Mouse (Mus musculus) cerebellum, adult 8-10 months (tissue): Measurements from ENCODE around the gene Rpl3l.
"Not testable (repeated sequence)": the region's sequence is repeated elsewhere in the genome, so short reads cannot be mapped to it uniquely, and the experiment has no call there.

Experiments
- DNase-seq: peaks from one replicate; pipeline ENCODE4 v3.0.0; 2022

Gene Rpl3l

DNA sequence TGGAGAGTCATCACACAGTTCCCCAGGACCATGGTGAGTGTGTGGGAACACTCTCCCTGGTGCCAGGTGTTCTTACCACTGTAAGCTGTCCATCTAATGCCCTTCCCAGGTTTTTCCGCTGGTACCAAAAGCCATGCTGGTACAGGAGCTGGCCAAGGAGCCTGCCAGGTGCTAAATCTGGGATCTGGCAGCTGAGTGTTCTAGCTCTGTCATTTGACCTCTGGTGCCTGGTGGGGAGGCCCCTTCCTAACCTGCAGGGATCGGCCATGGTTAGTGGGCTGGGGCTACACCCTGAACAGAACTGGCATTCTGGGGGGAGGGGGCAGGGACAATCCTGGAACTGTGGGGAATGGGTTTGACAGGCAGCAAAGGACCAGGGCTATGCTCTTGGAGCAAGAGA, at the start of gene Rpl3l:
Rpl3l (plus strand) TSS at position 203 of the 400 bp plus-strand sequence.
- DNase-seq, result no peak

DNA sequence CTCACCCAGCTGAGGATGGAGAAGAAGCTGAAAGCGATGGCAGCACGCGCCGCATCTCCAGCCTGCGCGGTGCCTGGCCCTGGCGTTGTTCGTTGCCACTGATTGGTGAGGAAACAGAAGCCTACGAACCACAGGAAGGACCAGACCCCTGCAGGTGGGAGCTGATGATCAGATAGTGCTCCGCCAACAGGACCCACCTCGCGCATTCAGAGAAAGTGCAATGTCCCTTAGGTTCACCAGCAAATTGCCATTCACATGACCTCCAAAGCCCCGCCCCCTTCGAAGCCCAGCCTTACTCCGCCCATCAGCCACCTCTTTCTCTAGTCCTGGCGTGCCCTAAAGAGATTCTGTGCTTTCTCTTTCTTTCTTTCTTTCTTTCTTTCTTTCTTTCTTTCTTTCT, 41.1 kb upstream of the Rpl3l start:
- DNase-seq, result no peak

GRCm38 (mm10) chr17:24687146-24687595, 40.4 kb upstream of the Rpl3l start:
- DNase-seq, result no peak

- no peak for DNase-seq
These were observed 40.0 kb upstream of the Rpl3l start for GRCm38 (mm10) chr17:24687599-24687998.

- DNase-seq, result peak; percentile 60
These were observed 38.2 kb upstream of the Rpl3l start, which contains the start of gene Syngr3 for GRCm38 (mm10) chr17:24689251-24690081. TSS of gene Syngr3 (minus strand) at chr17:24689955.

DNA sequence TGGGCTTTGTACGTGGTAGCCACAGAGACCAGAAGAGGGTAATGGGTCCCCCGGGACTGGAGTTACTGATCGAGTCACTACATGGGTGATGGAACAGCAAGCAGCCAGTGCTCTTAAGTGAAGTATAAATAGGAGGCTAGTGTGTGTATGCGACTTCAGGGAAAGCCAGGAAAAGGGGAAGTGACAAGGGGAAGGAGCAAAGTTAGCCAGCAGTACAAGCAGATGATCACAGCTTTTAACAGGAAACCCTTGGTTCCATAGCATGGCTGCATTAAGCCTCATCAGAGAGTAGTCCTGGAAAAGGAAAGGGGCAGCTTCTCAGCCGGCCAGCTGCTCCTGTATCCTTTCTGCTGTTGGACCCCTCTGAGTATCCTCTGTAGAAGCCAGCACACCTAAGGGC, 35.2 kb upstream of the Rpl3l start:
- DNase-seq, result no peak

- no peak for DNase-seq
These were observed 32.2 kb upstream of the Rpl3l start for GRCm38 (mm10) chr17:24695326-24696010.

DNA sequence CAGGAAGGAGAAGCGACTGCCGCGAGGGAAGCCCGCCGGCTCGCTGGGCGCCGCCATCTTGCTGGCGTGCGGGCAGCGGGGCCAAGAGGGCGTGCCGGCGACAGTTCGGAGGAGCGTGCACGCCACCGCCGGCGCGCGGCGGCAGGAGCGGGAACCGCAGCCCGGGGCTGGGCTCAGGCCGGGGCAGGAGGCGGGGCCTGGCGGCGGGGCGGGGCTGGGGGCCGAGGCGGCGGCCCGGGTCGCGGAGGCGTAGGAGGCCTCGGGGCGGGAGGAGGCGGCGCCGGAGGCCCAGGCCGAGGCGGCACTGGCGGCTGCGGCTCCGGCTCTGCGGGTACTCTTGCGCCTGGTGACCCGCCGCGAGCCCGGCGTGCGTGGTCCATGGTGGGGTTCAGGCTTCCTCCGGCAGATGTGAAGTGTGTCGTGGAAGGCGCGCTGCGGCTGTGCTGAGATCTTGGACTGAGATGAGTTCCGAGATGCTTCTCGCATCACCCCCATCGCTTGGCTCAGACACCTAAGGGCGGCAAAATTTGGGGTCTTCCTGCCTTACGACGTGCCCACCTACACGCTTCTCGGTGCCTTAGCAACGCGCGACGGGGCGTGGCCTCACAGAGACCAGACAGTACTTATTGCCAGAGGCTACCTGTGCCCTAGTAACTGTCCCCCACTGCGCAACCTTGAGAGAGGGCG, 31.5 kb upstream of the Rpl3l start, which contains the start of the genes Gfer and Noxo1:
Gfer (minus strand) TSS at position 146 of the 687 bp plus-strand sequence.
Noxo1 (plus strand) TSS at position 224 of the 687 bp plus-strand sequence.
- peak; percentile 77 for DNase-seq

GRCm38 (mm10) chr17:24697985-24698384, 29.6 kb upstream of the Rpl3l start:
- DNase-seq, result no peak

GRCm38 (mm10) chr17:24698715-24699114, 28.9 kb upstream of the Rpl3l start:
- no peak for DNase-seq

DNA sequence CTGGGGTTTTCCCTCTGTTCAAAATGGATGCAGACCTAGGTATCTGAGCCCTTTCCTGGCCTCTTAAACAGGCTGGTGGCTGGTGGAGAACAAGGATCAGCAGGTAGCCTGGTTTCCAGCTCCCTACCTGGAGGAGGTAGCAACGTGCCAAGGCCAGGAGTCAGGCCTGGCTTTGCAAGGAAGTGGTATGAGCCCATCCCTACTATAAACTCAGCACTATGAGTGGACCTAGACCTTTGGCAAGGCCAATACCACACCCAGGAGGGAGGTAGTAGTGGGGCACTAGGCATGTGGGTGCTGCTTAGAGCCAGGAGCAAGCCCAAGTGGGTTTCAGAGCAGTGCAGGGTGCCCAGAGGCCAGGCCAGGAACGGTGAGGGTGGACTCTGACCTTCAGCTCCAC, 28.1 kb upstream of the Rpl3l start:
- DNase-seq, result no peak

DNA sequence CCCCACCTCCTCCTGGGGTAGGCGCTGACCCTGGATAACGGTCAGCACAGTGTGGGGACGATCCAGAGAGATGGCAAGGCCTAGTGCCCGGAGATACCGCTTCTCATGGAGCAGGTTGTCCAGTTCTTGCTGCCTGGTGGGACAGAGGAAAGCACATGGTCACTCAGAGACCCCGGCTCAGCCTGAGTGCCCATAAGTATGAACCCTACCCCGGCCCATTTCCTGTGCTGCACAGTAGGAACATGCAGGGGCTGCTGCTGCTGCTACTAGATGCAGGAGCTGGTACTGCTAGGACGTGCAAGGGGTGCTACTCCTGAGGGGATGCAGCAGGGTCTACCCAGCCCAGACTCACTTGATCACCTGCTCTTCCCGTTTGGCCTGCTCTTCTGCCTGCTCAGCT, 26.4 kb upstream of the Rpl3l start:
- DNase-seq, result no peak

GRCm38 (mm10) chr17:24705821-24706220, 21.8 kb upstream of the Rpl3l start:
- no peak for DNase-seq

DNA sequence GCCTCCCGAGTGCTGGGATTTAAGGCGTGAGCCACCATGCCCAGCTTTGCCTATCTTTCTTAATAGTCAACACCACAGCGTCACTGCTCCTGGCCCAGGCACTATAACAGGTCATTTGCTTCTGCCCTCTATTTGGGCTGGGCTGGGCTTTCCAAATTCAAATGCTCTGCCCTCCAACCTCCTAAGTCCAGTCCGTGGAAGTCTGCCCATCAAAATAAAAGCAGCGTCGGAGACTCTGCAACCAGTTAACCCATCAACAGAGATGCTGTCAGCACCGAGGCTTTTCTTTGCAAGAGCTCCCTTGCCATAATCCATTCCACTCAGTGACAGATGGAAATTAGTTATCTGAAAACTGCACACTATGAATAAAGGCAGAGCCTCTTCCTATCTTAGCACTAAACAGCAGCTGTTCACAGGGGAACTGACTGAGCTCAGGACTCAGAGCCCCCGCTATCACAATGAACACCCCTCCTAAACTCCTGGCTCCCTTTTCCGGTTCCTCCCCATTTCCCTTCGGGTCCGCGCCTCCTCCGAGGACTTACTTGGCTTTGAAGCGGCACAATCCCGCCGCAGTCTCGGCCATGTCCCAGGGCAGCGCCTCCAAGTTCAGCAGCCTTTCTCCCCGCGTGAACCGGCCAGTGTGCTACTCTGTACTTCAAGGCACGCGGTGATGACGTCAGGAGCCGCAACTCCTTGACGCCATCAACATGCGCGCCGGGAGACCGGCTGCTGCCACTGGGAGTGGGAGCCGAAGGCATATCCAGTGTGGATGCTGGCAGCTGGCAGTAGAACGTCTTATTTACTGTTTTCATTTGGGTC, 20.4 kb upstream of the Rpl3l start, which contains the start of gene Tbl3:
Tbl3 (minus strand) TSS at position 679 of the 819 bp plus-strand sequence.
- peak; percentile 91 for DNase-seq

- DNase-seq, result no peak
These were observed 19.7 kb upstream of the Rpl3l start for GRCm38 (mm10) chr17:24707801-24708425.

DNA sequence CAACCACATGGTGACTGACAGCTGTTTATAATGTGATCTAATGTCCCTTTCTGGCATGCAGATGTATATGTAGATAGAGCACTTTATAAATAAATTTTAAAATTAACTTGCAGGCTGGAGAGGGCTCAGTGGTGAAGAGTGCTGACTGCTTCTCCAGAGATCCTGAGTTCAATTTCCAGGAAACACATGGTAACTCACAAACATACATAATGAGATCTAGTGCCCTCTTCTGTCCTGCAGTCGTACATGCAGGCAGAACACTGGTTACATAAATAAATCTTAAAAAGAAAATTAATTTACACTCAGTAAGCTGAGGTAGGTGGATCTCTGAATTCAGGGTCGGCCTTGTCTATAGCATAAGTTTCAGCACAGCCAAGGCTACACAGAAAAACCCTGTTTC, 19.0 kb upstream of the Rpl3l start:
- DNase-seq, result no peak

DNA sequence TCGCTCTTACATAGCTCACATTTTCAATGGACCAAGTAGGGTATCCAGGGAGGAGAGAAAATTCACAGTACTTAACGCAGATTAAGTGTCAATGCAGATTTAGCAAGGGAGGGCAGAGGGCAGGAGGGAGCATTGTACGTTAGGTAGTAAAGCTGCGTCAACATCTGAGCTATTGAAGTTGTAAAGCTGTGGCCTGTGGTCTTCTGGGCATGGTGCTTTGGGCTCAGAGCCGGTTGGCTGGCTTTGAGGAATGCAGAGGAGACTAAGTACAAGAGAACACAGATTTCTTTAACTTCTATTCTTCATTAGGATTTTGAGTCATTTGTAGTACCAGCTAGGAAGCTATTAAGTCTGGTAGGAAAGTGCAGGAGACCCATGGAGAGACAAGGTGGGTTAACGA, 12.1 kb upstream of the Rpl3l start:
- no peak for DNase-seq

DNA sequence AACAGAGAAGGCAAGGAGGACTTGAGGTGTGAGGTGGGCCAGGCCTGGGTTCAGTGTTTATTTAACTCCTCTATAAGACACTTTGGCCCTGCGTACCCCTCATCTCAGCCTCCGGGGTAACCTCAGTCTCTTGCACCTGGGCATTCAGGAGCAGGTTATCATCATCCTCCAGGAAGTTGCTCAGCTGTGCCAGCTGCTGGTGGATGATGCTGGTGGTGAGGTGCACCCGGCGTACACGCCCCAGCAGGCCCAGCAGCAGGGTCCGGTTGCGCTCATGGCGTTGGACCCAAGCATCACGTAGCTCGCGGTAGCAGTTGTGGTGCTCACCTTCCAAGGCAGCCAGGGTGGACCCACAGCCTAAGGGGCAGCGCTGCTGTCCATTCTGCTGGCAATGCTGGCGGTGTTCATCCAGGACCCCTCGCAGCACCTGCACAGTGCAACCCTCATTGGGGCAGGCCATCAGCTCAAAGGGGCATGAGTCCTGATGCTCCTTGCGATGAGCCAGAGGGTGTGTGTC, 11.4 kb upstream of the Rpl3l start:
- DNase-seq, result no peak

DNA sequence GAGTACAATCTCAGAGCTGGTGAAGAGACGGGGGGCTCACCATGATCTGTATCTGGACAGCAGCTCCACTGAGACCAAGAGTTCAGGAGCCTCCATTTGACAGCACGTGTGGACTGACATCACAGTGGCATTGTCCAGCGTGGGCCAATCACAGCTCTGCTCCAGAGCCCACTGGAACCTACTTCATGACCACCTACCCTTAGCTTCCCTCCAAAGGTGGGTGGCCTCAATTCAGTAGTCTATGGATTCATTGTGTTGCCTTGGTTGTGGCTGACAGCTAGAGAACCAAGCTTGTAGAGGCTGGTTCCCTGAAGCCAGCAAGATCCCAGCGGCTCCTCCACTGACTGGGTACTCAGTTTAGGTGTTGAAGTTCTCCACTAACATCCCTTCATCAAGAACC, 9.7 kb upstream of the Rpl3l start, which contains the start of the genes Rnf151 and Rps2:
Rnf151 (minus strand) TSS at position 121 of the 400 bp plus-strand sequence.
Rps2 (plus strand) TSS at position 174 of the 400 bp plus-strand sequence.
- DNase-seq, result no peak

- not testable (repeated sequence) for DNase-seq
These were observed 8.7 kb upstream of the Rpl3l start for GRCm38 (mm10) chr17:24718938-24719337.

GRCm38 (mm10) chr17:24719494-24720222, 8.0 kb upstream of the Rpl3l start:
- peak; percentile 96 for DNase-seq
